Mouse (Mus musculus): ENCODE data around the gene Scyl1.

DNA sequence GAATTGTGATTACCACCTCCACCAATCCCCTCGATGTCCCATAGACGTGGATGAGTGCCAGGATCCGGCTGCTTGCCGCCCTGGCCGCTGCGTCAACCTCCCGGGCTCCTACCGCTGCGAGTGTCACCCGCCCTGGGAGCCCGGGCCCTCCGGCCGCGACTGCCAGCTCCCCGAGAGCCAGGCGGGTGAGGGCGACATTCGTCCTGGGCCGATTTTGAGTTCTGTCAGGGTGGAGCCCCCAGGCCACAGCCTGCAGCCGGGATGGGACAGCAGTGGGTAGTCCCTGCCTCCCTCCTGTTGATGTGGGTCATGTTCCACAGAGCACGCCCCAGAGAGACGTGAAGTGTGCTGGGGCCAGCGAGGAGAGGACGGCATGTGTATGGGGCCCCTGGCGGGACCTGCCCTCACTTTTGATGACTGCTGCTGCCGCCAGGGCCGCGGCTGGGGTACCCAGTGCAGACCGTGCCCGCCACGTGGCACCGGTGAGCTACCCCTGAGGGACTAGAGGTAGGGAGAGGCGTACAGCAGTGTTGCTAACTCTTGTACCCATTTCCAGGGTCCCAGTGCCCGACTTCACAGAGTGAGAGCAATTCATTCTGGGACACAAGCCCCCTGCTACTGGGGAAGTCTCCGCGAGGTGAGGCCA is 14.1 kb downstream of the Scyl1 start:
- TF ChIP-seq TCF12 (IDR thresholded peaks at IDR 0.05; ENCODE audit: low read depth, low read length) (no peak), CTCF (IDR thresholded peaks at IDR 0.05 in 2 of 3, conservative IDR thresholded peaks at IDR 0.05 in 1 of 3; ENCODE audit: control insufficient read depth in 1 of 3, insufficient read depth in 1 of 3, low read depth in 2 of 3, low read length in 3 of 3, poor library complexity in 1 of 3, severe bottlenecking in 1 of 3) (no peak), MEF2A (IDR thresholded peaks at IDR 0.05; ENCODE audit: extremely low read depth, insufficient replicate concordance, low read depth, low read length, poor library complexity, severe bottlenecking) (no peak)
